Mouse (Mus musculus): Measurements from ENCODE around the gene Zfand3.

DNA sequence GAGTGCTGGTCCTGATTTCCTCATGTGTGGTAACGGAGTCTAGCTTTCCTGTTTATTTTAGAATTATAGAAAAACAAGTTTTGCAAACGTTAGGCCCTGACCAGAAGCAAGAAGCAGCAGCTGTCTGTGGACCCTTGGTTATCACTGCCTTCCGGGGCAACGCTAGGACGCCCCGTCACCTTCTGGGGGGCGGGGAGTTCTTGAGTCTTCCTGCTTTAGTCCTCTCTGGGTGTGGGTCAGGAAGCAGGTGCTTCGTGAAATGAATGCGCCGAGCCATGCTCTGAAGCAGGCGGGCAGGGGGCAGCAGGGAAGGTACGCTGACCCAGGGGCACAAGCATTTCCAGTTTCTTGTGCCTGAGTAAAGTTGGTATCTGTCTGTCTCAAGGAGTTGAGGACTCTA is 129.1 kb downstream of the Zfand3 start:
- no peak for TF ChIP-seq POLR2A (IDR thresholded peaks at IDR 0.05; ENCODE audit: extremely low read depth, insufficient read depth, low read length)
- no peak for TF ChIP-seq CTCF (IDR thresholded peaks at IDR 0.05; ENCODE audit: low read depth, low read length)
